Mouse (Mus musculus) erythroblast, adult 5-6 weeks (primary cell): ENCODE measurements around the gene Zfp637. TPM values are rescaled to one million over a fixed set of nuclear protein-coding genes. Genes with fewer than 3 reads are reported as not detected.
"Not testable (repeated sequence)": the region's sequence is repeated elsewhere in the genome, so short reads cannot be mapped to it uniquely, and the experiment has no call there.

Source experiments
- ATAC-seq: replicated peaks from 2 replicates; pipeline ENCODE4 v1.8.0; 2016; ENCODE audit warnings: moderate number of reproducible peaks, mild to moderate bottlenecking, moderate TSS enrichment, inconsistent platforms; ENCODE audit not compliant: poor library complexity, low FRiP score, severe bottlenecking
- total RNA-seq, 2 experiments: library from RNA; stranded (forward) in 1 of 2; stranded (reverse) in 1 of 2; fragments of 150-400 nt in 1 of 2; fragments of 200-764, 138-1000 nt in 1 of 2; gene quantifications; 2 replicates each; pipeline versions ENCODE4 v1.2.3 to v1.2.4; 2015 to 2017; ENCODE audit warnings: low replicate concordance in 2 of 2

Zfp637 gene
- total RNA-seq (2015; ENCODE audit: low replicate concordance) (2.7 and 6.7 TPM in 2 replicates), total RNA-seq (2017; ENCODE audit: low replicate concordance) (4.6 and 16.9 TPM in 2 replicates)

DNA sequence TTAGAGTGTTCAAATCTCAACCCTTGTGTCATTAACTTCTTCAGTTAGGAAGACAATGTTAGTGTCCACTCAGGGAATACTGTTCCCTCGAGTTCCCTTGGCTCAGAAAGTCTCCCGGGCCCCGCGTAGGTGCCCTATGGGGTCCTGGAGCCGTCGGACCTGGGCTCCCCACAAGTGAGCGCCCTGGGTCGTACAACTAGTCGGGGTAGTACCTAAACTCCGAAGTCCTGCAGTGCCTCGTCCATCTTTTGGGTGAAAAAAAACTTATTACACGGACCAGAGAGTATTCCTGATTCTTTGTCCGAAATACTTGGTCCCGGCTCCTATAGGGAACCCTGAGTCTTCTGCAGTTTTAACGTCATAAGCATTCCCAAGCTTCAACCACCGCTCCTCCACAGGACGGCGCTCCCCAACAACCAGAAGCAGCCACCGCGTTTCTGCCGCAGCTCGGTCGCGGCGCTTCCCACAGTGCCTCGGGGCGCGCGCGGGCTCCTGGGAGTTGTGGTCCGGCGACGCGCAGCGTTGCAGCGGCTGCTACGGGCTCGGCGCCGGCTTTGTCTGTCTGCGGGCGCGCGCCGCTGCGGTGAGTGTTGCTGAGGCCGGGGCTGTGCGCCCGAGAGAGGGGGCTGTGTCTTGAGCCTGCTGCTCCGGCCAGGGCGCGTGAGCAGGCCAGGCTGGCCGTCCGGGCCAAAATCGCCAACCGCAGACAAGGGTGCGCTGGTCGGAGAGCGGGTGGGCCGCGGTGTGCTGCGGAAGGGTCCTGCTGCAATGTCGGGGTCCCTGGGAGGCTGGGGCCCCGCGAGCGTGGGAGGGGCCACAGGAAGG, at the start of gene Zfp637:
Gene Zfp637 (plus strand): TSS at position 495 of the 825 bp plus-strand sequence.
- ATAC-seq = peak; percentile 97

DNA sequence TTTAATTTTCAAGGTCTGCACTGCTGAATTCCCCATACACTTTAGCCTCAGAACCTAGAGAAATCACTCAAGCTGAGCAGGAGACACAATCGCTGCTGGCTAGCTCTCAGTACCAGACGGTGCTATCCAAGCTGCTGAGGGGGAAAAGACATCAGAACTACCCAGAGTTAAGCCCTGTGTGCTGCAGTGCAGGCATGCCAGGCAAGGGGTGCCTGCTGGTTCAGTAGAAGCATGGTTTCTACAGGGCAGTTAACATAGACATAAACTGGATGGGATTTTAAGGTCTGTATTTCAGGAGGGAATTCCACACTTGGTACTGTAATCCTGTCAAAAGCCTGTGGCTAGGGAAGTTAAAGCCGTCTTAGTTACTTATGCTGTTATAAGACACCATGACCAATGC, 45.7 kb upstream of the Zfp637 start:
- ATAC-seq = no peak

DNA sequence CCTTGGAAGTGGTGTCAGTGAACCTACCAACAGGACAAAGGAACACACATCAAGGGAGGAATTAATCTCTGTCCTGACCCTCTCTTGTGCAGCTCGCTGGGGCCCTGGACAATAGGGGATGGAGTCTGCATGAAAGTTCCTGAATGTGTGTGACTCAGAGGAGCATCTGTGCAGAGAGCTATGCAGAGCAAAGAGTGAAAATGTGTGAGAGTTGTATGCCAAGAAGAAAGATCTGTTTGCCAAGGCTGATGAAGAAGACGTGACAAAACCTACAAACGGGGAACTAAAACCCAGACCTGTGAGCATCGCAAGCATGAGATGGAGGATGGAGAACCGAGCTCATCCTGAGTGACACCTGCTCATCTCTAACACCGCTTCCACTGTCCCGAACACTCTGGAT, 40.2 kb upstream of the Zfp637 start:
- ATAC-seq = no peak

DNA sequence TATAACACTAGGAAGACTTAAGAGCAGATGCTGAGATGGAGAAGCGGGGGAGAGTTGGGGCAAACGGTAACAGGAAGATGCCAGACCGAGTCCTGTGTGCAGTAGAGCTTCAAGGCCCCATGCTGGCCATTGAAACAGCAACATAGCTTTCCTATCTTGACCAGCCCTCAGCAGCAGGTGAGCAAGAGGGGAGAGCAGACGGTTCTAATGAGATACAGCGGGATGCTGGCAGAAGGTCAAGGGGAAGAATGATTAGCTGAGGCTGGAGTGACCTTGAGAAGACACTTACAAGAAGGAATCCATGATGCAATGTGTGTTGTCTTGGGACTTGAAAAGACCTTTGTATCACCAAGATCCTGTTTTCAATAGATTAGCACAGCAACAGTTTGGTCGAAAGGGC, 39.2 kb upstream of the Zfp637 start:
- ATAC-seq = no peak

DNA sequence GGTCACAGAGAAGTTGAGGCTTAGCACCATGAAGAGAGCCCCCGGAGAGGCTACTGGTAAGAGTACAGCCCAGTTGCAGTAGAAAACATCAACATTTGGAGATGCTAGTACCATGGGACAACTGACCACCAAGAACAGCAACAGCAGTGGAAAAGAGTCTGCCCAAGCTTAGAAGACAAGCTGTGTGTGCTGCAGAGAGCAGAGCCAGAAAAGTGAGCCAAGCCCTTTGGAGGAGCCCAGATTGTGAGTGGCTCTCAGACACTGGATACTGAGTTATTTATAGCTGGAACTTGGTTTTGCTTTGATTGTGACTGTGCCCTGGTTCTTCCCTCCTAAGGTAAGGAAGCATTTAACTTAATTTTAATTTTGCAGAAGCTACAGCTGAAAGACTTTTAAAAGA, 33.2 kb upstream of the Zfp637 start:
- ATAC-seq = no peak

DNA sequence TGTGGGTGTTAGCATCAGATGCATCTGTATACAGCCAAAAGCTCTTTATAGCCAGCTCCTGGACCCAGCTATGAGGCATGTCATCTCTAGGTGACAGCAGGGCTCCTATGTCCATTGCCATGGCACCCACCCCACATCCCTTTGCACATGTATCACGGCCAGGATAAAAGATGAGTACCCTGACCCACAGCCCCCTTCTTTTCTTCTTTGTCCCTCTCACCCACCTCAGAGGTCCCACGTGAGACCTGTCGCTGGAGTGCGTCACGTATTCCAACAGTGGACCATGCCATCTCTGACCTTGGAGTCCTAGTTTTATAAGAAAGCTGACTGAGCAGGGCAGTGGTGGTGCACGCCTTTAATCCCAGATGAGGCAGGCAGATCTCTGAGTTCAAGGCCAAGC, 31.2 kb upstream of the Zfp637 start:
- ATAC-seq = no peak

DNA sequence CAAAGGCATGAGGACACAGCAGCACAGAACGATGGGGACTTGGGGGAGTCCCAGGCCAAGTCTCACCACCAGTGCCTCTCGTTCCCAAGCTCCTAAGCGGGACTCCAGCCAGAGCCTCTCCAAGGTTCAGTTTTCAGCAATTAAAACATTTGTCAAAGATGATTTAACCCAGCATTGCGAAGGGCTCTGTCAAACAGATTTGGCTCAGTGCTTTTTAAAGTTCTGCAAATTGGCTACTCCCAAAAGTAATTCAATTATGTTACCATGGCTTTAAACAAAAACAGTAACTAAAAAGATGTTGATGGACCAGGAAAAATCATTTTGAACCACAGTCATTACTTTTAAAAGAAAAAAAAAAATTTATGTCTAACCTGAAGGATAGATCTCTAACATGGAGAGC, 30.3 kb upstream of the Zfp637 start:
- ATAC-seq = no peak

DNA sequence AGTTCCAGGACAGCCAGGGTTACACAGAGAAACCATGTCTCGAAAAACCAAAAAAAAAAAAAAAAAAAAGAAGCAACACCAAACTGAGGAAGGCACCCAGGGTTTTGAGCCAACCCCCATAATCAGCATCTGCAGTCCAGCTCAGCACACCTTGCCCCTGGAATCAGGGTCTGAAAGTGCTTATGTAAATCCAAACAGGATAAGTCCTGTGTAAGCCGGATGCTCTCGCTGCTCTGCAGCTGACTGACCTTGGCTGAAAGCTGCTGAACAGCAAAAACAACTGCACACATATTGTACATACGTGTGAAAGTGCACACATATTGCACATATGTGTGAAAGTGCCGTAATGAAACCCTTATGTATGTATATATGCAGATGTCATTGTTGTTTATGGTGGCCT, 29.7 kb upstream of the Zfp637 start:
- ATAC-seq = no peak

DNA sequence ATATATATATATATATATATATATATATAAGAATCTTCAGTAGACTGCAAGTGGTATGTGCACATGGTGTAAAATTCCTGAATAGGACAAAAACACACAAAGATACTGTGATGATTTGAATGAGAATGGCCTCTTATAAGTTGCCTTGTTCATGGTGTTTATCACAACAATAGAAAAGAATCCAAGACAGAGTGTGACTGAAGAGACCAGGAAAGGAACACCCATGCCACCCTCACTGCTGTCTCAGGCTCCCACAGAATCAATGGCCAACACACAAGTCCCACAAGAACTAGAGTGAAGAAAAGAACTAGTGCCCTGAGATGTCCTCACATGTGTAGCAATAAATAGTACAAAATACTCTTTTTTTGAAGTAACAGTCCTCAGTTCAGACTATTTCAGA, 26.3 kb upstream of the Zfp637 start:
- ATAC-seq = no peak

DNA sequence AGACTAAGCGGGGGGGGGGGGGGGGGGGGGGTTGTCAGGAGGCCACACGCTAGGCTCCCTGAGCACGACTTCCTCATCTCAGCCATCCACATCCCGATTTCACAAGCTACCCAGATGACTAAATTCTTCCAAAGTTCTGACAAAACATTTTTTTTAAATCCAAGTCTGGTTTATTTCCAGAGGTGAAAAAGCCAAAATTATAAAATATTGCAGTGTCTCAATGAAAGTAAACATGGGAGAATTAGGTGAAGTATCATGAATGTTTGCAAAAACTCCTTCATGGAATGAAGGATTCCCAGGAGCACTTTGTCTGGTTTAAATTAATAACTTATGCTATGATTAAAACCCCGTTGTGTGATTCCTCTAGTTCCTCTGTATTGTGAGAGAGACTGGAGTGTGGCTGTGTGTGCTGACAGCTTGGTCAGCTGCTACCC, 23.9 kb upstream of the Zfp637 start:
- ATAC-seq = no peak

DNA sequence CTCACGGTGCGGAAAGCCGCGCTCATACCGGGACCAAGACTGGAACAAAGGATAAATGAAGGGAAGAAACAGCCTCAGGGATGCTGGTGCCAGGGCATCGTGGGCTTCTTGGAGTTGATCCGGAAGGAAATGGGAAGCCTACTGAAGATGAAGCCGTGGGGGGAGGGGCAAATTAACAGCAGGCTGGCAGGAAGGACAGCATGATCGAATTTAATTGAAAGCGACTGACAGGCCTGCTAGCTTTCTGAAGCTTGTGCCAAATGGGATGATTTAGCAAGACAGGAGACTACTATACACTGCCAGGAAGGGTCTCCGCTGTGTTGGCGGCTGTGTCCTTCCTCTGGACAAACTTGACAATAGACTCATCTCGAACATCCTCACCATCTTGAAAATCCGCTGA, 20.7 kb upstream of the Zfp637 start:
- ATAC-seq = no peak

DNA sequence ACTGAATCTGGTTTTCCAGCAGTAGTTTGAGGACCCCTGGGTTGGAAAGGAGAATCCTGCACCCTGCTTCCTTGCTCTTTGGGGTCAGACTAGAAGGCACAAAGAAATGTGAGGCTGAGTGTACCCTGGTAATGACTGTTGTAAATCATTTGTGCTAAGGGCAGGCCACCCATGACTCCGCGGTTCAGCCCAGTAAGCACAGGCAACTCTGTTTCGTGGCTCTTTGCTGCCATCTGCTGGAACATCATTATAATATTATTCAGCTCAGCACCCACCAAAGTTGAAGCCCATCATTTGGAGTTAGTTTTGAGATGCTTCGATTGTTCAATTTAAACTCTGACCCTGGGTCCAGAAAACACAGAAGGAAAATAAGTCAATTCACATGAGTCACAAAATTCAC, 15.6 kb upstream of the Zfp637 start:
- ATAC-seq = peak; percentile 82

DNA sequence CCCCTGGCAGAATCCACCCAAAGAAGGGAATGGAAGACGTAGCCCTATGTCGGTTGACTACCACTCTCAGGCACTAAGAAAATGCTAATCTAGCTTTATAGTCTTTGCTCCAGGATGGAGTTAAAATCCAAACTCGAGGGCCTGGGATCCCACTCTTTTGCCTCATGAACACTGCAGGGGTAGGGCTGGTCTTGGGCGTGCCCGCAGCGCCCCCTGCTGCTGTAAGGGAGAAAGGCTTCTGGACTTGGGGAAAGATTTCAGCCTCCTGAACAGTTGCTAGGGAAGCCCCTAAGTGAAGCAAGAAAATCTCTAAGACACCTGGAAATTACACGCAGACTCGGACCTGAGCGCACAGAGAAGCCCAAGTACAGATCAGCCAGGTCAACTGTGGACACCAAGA, 12.7 kb upstream of the Zfp637 start:
- ATAC-seq = peak; percentile 66

DNA sequence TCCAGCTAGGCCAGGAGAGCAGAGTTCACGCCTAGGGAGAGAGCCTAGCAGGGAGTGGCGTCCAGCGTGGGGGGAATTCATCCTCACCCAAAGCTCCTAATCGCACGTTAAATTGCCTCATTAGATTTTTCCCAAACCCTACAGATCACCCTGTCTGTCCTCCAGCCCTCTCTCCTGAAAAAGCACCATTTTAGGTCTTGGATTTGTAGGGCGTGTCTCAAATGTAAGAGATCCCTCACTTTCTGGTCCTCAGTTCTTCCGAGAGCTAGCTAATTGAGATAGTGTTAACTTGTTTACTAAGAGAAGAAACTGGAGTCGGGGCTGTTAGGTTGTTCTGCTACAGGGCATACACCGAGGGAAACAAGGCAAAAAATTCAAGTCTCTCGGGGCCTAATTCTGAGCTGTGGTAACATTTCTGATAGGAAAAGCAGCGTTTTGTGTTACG, 553 bp downstream of the Zfp637 start:
- ATAC-seq = peak; percentile 72

DNA sequence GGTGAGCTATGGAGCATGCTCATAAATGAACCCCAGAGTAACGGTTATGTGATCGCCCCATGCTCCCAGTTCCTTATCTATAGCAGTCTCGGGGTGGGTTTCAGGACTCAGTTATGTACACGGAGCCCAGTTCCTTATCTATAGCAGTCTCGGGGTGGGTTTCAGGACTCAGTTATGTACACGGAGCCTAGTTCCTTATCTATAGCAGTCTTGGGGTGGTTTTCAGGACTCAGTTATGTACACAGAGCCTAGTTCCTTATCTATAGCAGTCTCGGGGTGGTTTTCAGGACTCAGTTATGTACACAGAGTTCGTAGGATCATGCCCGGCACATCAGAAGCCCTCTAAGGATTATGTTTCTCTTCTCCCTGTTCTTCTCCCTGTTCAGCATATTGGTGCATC, 3.6 kb downstream of the Zfp637 start:
- ATAC-seq = no peak

DNA sequence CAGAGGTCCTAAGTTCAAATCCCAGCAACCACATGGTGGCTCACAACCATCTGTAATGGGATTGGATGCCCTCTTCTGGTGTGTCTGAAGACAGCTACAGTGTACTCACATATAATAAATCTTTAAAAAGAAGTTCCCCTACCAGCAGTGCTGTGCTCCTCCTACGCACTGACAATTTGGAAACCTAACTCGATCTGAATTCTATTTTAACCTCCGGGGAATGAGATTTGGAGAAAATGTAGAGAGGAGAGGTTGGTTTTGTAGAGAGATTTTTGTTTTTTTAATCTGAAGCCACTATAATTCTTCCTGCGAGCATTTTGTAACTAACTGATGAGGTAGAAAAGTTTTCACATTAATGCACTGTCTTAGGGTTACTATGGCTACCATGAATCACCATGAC, 5.7 kb downstream of the Zfp637 start:
- not testable (repeated sequence) for ATAC-seq

DNA sequence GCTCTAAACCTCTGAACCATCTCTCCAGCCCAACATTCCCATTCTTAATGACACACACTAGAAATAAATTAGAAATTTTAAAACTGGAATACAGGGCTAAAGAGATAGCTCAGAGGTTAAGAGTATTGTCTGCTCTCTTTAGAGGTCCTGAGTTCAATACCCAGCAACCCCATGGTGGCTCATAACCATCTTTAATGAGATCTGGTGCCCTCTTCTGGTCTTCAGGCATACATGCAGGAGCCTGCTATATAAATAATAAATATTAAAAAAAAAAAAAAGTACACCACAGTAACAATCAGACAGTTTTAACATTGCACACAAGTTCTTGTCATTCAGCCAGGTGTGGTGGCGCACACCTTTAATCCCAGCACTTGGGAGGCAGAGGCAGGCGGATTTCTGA, 6.8 kb downstream of the Zfp637 start:
- no peak for ATAC-seq

DNA sequence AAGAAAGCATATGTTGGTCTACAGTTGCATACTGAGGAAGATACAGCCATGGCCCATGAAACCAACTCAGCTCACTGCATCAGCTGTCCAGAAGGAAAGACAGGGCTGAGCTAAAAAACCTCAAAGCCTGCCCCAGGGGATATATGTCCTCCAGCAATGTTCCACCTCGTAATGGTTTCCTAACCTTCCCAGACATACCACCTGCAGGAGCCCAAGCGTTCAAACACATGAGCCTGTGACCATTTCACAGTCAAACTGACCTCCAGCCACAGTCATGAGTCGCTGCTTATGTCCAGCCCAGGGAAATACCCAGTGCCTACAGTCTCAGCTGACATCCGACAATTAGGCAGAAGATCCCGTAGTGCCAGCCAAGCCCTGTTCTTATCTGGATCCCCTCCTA, 7.6 kb downstream of the Zfp637 start:
- no peak for ATAC-seq

DNA sequence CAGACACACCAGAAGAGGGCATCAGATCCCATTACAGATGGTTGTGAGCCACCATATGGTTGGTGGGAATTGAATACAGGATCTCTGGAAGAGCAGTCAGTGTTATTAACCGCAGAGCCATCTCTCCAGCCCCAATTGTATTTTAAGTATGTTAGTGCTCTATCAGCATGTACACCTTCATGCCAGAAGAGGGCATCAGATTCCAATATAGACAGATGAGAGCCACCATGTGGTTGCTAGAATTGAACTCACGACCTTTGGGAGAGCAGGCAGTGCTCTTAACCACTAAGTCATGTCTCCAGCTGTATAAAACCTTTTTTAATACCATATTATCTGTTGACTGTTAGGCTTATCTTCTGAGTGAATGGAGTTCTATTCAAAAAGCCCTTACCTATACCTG, 10.8 kb downstream of the Zfp637 start:
- no peak for ATAC-seq

DNA sequence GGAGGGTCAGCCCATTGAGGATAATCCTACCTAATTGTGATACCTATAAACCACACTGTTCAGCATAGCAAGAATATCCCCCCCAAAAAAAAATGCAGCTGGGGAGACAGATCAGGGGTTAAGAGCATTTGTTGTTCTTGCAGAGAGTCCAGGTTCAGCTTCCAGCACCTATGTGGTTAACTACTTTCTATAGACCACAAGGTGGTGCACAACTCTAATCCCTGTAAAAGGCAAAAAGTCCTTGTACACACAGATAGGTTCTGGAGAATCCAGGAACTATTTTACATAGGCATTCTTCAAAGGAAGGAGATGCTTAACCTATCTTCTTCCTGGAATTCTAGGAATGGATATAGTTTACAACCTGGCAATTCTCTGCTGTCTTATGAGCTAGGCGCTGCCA, 17.0 kb downstream of the Zfp637 start:
- ATAC-seq = no peak

DNA sequence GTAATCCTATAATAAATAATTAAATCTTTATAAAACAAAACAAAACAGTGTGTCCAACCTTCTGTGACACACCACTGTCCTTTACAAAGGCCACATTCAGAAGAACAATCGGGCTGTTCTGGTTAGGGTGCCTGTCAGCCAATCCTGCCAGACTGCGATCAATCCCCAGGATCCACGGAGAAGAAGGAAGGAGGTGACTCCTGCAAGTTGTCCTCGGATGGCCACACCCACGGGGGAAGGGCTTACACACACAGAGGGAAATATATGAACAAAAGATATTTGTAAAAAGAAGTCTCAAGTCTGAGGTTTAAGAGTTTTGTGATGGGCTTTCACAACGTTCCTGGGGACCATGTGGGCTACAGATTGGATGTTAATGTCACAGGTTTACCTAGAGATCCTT, 20.9 kb downstream of the Zfp637 start, which contains the start of gene Zfp239:
Gene Zfp239 (plus strand): TSS at position 253 of the 400 bp plus-strand sequence.
- ATAC-seq = 0 out of 2 replicates have a peak, but pooled peaks have one; percentile 58

DNA sequence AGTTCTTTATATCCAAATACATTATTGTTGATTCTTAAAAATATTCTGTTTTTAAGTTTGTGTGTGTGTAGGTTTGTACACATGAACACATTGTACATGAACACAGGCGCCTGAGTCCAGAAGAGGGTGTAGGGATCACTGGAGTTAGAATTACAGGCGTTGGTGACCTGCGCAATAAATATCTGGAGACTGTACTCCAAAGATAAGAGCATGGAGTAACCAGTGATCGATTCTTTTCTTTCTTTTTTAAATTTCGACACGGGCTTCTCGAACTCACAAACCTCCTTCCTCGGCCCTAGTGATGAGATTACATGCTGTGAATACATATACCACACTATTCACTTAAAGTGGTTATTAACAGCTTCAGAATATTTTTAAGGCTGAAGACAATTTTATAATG, 21.5 kb downstream of the Zfp637 start:
- ATAC-seq = peak; percentile 78
